Mouse (Mus musculus) midbrain, postnatal 0 days (tissue): ENCODE measurements around the gene Prnd. TPM values are rescaled to one million over a fixed set of nuclear protein-coding genes. Genes with fewer than 3 reads are reported as not detected.

Experiments
- ATAC-seq: fragments of 200-750 bp; cut with Nextera tagmentation; 2 replicates; pipeline ENCODE4 v1.8.0; 2017; ENCODE audit warnings: moderate number of reproducible peaks, mild to moderate bottlenecking, moderate TSS enrichment, moderate library complexity; ENCODE audit not compliant: low FRiP score
- DNase-seq: peaks from one replicate; pipeline ENCODE4 v3.0.0-alpha.2; 2015; ENCODE audit warnings: low spot score
- H3K27ac ChIP-seq: fragments of 300-500 bp; sonication (generic); 2 replicates; pipeline ENCODE4 v1.5.1; 2014; ENCODE audit warnings: low read depth, mild to moderate bottlenecking, low read length, mixed read lengths
- H3K27me3 ChIP-seq: fragments of 300-500 bp; sonication (generic); 2 replicates; pipeline ENCODE4 v1.6.1; 2014; ENCODE audit warnings: low read length, control low read depth, mixed read lengths; ENCODE audit not compliant: insufficient read depth
- H3K36me3 ChIP-seq: fragments of 300-500 bp; sonication (generic); 2 replicates; pipeline ENCODE4 v1.6.1; 2014; ENCODE audit warnings: low read length, control low read depth, mixed read lengths; ENCODE audit not compliant: insufficient read depth
- H3K4me1 ChIP-seq: fragments of 300-500 bp; sonication (generic); 2 replicates; pipeline ENCODE4 v1.6.1; 2014; ENCODE audit warnings: mild to moderate bottlenecking, control low read depth, antibody characterized with exemption, low read length, mixed read lengths; ENCODE audit not compliant: insufficient read depth
- H3K4me2 ChIP-seq: fragments of 300-500 bp; sonication (generic); 2 replicates; pipeline ENCODE4 v1.6.1; 2014; ENCODE audit warnings: low read depth, mild to moderate bottlenecking, low read length, mixed read lengths; ENCODE audit not compliant: poor library complexity, severe bottlenecking
- H3K4me3 ChIP-seq: fragments of 300-500 bp; sonication (generic); 2 replicates; pipeline ENCODE4 v1.5.1; 2014; ENCODE audit warnings: low read depth, mild to moderate bottlenecking, low read length, moderate library complexity
- H3K9ac ChIP-seq: fragments of 300-500 bp; sonication (generic); replicated peaks from 2 replicates; pipeline ENCODE4 v1.6.1; 2014; ENCODE audit warnings: mild to moderate bottlenecking, low read length, moderate library complexity, mixed read lengths; ENCODE audit not compliant: poor library complexity, severe bottlenecking
- H3K9me3 ChIP-seq: fragments of 300-500 bp; sonication (generic); 2 replicates; pipeline ENCODE4 v1.6.1; 2016; ENCODE audit warnings: low read length, control low read depth
- CTCF ChIP-seq: IDR thresholded peaks from 2 replicates; pipeline ENCODE4 v1.5.1; 2016; ENCODE audit warnings: antibody characterized with exemption, mild to moderate bottlenecking
- whole genome bisulfite sequencing: fragments of 180-500 bp; shearing (Covaris S2); extraction: QIAGEN DNeasy Blood & Tissue Kit; methylation state at CpG from one replicate; pipeline ENCODE4 v1.1.7; 2014; 5-methylcytosine and 5-hydroxymethylcytosine counted together
- polyA plus RNA-seq: library from polyadenylated mRNA; unstranded; fragments of >200 nt; fragmentation: Nextera tagmentation; extraction: Ambion mirVana; gene quantifications from 2 replicates; pipeline ENCODE4 v1.2.1, GENCODE M21; 2015
- total RNA-seq: library from RNA; depleted of rRNA; stranded (reverse); fragments of >200 nt; gene quantifications from 2 replicates; pipeline ENCODE4 v1.2.3, GENCODE M21; 2014; rRNA removed

Gene Prnd
- total and polyA plus RNA-seq, 2 experiments from 2014 or later = 2.5 to 4.8 TPM

- DNase-seq = no peak
- H3K27me3 ChIP-seq = no peaks in the 10 kb centered on the region
- H3K4me1 ChIP-seq = no peaks in the 10 kb centered on the region
- H3K27ac ChIP-seq = no peak overlapping the region
- TF ChIP-seq CTCF = no peak
- ATAC-seq = no peak
- H3K36me3 ChIP-seq = peaks cover 11% of the 10 kb centered on the region
- no peak overlapping the region for H3K4me3 ChIP-seq
- 87% methylated on average over 5 of the region's 5 CpGs for WGBS
- H3K4me2 ChIP-seq = no peak overlapping the region
- H3K9me3 ChIP-seq = no peaks in the 10 kb centered on the region
- no peak overlapping the region for H3K9ac ChIP-seq
Measured at GRCm38 (mm10) chr2:132003916-132004315, 53.3 kb downstream of the Prnd start.

- Histone ChIP-seq H3K27ac (no peak overlapping the region), H3K27me3 (no peaks in the 10 kb centered on the region), H3K4me3 (no peak overlapping the region), H3K36me3 (peaks cover 15% of the 10 kb centered on the region), H3K4me1 (no peaks in the 10 kb centered on the region), H3K9ac (no peak overlapping the region), H3K9me3 (no peaks in the 10 kb centered on the region), H3K4me2 (no peak overlapping the region)
- ATAC-seq (no peak), DNase-seq (no peak)
- 85% methylated on average over 9 of the region's 9 CpGs for WGBS
- TF ChIP-seq CTCF = no peak
Measured at GRCm38 (mm10) chr2:132004495-132005136, 54.0 kb downstream of the Prnd start.

GRCm38 (mm10) chr2:132005445-132005844 is 54.8 kb downstream of the Prnd start:
- no peak for TF ChIP-seq CTCF
- no peaks in the 10 kb centered on the region for H3K4me1 ChIP-seq
- H3K27ac ChIP-seq = no peak overlapping the region
- ATAC-seq = no peak
- no peaks in the 10 kb centered on the region for H3K9me3 ChIP-seq
- 92% methylated on average over 4 of the region's 4 CpGs for WGBS
- no peak overlapping the region for H3K9ac ChIP-seq
- H3K36me3 ChIP-seq = peaks cover 17% of the 10 kb centered on the region
- no peak overlapping the region for H3K4me3 ChIP-seq
- DNase-seq = no peak
- H3K27me3 ChIP-seq = no peaks in the 10 kb centered on the region
- H3K4me2 ChIP-seq = no peak overlapping the region

Other genes with a start within 250 kb of the Prnd start
- not detected in 2 replicates for gene Erv3, start 91.1 kb upstream of the Prnd start, total RNA-seq
- not detected in 2 replicates for gene Erv3, start 91.1 kb upstream of the Prnd start, polyA plus RNA-seq
- 254 and 255 TPM in 2 replicates for gene Prnp, start 40.9 kb upstream of the Prnd start, total RNA-seq
- gene Prnp, start 40.9 kb upstream of the Prnd start, polyA plus RNA-seq = 283 and 306 TPM in 2 replicates
- gene Prn, start 40.9 kb upstream of the Prnd start, total RNA-seq = not detected in 2 replicates
- 0.22 TPM in 1 of 2 replicates, not detected in the other for gene Prn, start 40.9 kb upstream of the Prnd start, polyA plus RNA-seq
- 32.0 and 37.8 TPM in 2 replicates for gene Rassf2, start 79.4 kb downstream of the Prnd start, total RNA-seq
- 15.9 and 16.7 TPM in 2 replicates for gene Rassf2, start 79.4 kb downstream of the Prnd start, polyA plus RNA-seq
- gene Slc23a2, start 194.2 kb downstream of the Prnd start, total RNA-seq = 64.5 and 71.3 TPM in 2 replicates
- 30.5 and 31.9 TPM in 2 replicates for gene Slc23a2, start 194.2 kb downstream of the Prnd start, polyA plus RNA-seq